Mouse (Mus musculus): Measurements from ENCODE around the gene Calm1. TPM values are rescaled to one million over a fixed set of nuclear protein-coding genes. Genes with fewer than 3 reads are reported as not detected.

The Calm1 gene
- polyA plus RNA-seq, 1 experiment from 2014 or later = 779 TPM

Other genes with a start within 250 kb of the Calm1 start
- gene Kcnk13, start 234.9 kb upstream of the Calm1 start, polyA plus RNA-seq (2016; fragmentation: Nextera tagmentation; extraction: Ambion mirVana) = 0.46 and 0.59 TPM in 2 replicates
- gene Psmc1, start 89.3 kb upstream of the Calm1 start, polyA plus RNA-seq (2016; fragmentation: Nextera tagmentation; extraction: Ambion mirVana) = 212 and 224 TPM in 2 replicates
- gene Nrde2, start 39.8 kb upstream of the Calm1 start, polyA plus RNA-seq (2016; fragmentation: Nextera tagmentation; extraction: Ambion mirVana) = 6.9 and 8.6 TPM in 2 replicates